Mouse (Mus musculus): ENCODE data around the gene 2210016L21Rik. TPM values are rescaled to one million over a fixed set of nuclear protein-coding genes. Genes with fewer than 3 reads are reported as not detected.

Gene 2210016L21Rik
- polyA plus RNA-seq, 1 experiment from 2014 or later, result 50.7 TPM

DNA sequence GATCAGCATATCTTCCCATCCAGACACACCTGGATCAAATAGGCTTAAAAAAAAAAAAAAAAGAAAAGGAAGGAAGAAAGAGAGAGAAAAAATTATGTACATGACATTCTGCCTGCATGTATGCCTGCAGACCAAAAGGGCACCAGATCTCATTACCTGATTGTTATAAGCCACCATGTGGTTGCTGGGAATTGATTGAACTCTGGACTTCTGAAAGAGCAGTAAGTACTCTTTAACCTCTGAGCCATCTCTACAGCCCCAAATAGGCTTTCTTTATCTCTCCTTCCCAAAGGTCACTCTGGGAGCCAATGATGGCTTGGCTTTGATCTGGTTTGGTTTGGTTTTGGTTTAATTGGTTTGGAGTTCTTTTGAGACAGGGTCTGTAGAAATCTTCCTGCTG lies 43.1 kb downstream of the 2210016L21Rik start:
- no peaks in the 10 kb centered on the region for H3K4me1 ChIP-seq (ENCODE audit: control insufficient read depth, insufficient read depth, low read length)
- H3K4me2 ChIP-seq (ENCODE audit: low read depth, low read length), result no peak overlapping the region
- H3K27me3 ChIP-seq (ENCODE audit: control insufficient read depth, insufficient read depth, low read length), result no peaks in the 10 kb centered on the region
- no peak for ATAC-seq (replicated peaks; ENCODE audit: insufficient number of reproducible peaks, low FRiP score, low TSS enrichment, low read depth)
- no peak overlapping the region for H3K4me3 ChIP-seq (ENCODE audit: low read depth, low read length)
- no peaks in the 10 kb centered on the region for H3K9me3 ChIP-seq (replicated peaks; ENCODE audit: control insufficient read depth, low read length)
- H3K27ac ChIP-seq (replicated peaks; ENCODE audit: low read depth, low read length), result no peak overlapping the region
- no peak overlapping the region for H3K9ac ChIP-seq (replicated peaks; ENCODE audit: low read length)
- DNase-seq (ENCODE audit: low spot score), result no peak
- H3K36me3 ChIP-seq (replicated peaks; ENCODE audit: control insufficient read depth, insufficient read depth, low read depth, low read length), result no peaks in the 10 kb centered on the region

DNA sequence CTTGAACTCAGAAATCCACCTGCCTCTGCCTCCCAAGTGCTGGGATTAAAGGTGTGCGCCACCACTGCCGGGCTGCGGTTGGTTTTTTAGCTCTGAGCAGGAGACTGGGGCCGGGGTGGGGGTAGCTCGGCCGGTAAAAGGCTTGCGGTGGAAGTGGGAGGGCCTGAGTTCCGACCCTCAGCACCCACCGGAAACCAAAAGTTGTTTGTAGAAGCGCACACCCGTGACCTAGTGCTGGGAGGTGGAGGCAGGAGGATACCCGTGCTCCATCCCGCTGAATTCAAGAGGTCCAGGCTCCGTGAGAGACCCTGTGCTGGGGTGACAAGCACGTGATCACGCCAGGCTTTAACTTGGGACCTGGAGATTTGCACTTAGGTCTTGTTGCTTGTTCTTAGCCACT lies 54.5 kb downstream of the 2210016L21Rik start:
- Histone ChIP-seq H3K4me3 (ENCODE audit: low read depth, low read length) (no peak overlapping the region), H3K9ac (replicated peaks; ENCODE audit: low read length) (no peak overlapping the region), H3K27me3 (ENCODE audit: control insufficient read depth, insufficient read depth, low read length) (no peaks in the 10 kb centered on the region), H3K9me3 (replicated peaks; ENCODE audit: control insufficient read depth, low read length) (no peaks in the 10 kb centered on the region), H3K4me2 (ENCODE audit: low read depth, low read length) (no peak overlapping the region), H3K36me3 (replicated peaks; ENCODE audit: control insufficient read depth, insufficient read depth, low read depth, low read length) (no peaks in the 10 kb centered on the region), H3K27ac (replicated peaks; ENCODE audit: low read depth, low read length) (no peak overlapping the region), H3K4me1 (ENCODE audit: control insufficient read depth, insufficient read depth, low read length) (no peaks in the 10 kb centered on the region)
- WGBS, result 82% methylated on average over 16 of the region's 16 CpGs
- DNase-seq (ENCODE audit: low spot score) (no peak), ATAC-seq (replicated peaks; ENCODE audit: insufficient number of reproducible peaks, low FRiP score, low TSS enrichment, low read depth) (no peak)

DNA sequence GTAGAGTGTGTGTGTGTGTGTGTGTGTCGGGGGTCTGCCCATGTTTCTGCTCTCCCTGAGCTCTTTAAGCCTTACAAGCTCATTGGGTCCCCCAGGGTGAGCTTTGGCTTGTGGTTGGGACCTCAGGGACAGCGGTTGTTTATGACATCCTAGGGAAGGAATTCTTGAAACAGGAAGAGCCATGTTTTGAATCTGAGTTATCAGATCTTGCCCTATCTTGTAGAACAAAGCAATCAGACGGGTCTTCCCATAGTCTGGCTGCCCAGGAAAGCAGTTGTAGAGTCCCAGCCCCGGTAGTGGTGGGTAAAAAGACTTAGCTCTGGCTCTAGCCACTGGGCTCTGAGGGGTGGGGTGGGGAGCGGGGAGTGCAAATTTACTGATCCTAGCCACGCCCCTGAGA lies 55.4 kb downstream of the 2210016L21Rik start:
- 67% methylated on average over 6 of the region's 6 CpGs for WGBS
- Histone ChIP-seq H3K36me3 (replicated peaks; ENCODE audit: control insufficient read depth, insufficient read depth, low read depth, low read length) (no peaks in the 10 kb centered on the region), H3K4me1 (ENCODE audit: control insufficient read depth, insufficient read depth, low read length) (no peaks in the 10 kb centered on the region), H3K4me2 (ENCODE audit: low read depth, low read length) (no peak overlapping the region), H3K4me3 (ENCODE audit: low read depth, low read length) (no peak overlapping the region), H3K9ac (replicated peaks; ENCODE audit: low read length) (no peak overlapping the region), H3K27ac (replicated peaks; ENCODE audit: low read depth, low read length) (no peak overlapping the region), H3K9me3 (replicated peaks; ENCODE audit: control insufficient read depth, low read length) (no peaks in the 10 kb centered on the region), H3K27me3 (ENCODE audit: control insufficient read depth, insufficient read depth, low read length) (no peaks in the 10 kb centered on the region)
- ATAC-seq (replicated peaks; ENCODE audit: insufficient number of reproducible peaks, low FRiP score, low TSS enrichment, low read depth) (no peak), DNase-seq (ENCODE audit: low spot score) (no peak)

Other genes starting within 250 kb of the 2210016L21Rik start
- 11.1 and 12.0 TPM in 2 replicates for gene Tchp, start 234.4 kb upstream of the 2210016L21Rik start, polyA plus RNA-seq (2014; fragmentation: Nextera tagmentation; extraction: Ambion mirVana)
- gene Ankrd13a, start 167.5 kb upstream of the 2210016L21Rik start, polyA plus RNA-seq (2014; fragmentation: Nextera tagmentation; extraction: Ambion mirVana), result 58.3 and 60.4 TPM in 2 replicates
- 33.9 and 37.7 TPM in 2 replicates for gene Git2, start 166.6 kb upstream of the 2210016L21Rik start, polyA plus RNA-seq (2014; fragmentation: Nextera tagmentation; extraction: Ambion mirVana)
- gene 1500011B03Rik, start 118.7 kb upstream of the 2210016L21Rik start, polyA plus RNA-seq (2014; fragmentation: Nextera tagmentation; extraction: Ambion mirVana), result 115 and 121 TPM in 2 replicates
- gene 4930519G04Rik, start 88.5 kb upstream of the 2210016L21Rik start, polyA plus RNA-seq (2014; fragmentation: Nextera tagmentation; extraction: Ambion mirVana), result not detected in 2 replicates
- gene Gm9936, start 83.5 kb upstream of the 2210016L21Rik start, polyA plus RNA-seq (2014; fragmentation: Nextera tagmentation; extraction: Ambion mirVana), result 0.14 and 0.29 TPM in 2 replicates
- gene Oasl2, start 45.2 kb upstream of the 2210016L21Rik start, polyA plus RNA-seq (2014; fragmentation: Nextera tagmentation; extraction: Ambion mirVana), result 2.5 and 2.7 TPM in 2 replicates
- 0.24 TPM in 2 replicates for gene Oasl1, start 18.9 kb upstream of the 2210016L21Rik start, polyA plus RNA-seq (2014; fragmentation: Nextera tagmentation; extraction: Ambion mirVana)
- not detected in 2 replicates for gene Hnf1a, start 28.9 kb downstream of the 2210016L21Rik start, polyA plus RNA-seq (2014; fragmentation: Nextera tagmentation; extraction: Ambion mirVana)
- 23.5 and 43.6 TPM in 2 replicates for gene Sppl3, start 69.0 kb downstream of the 2210016L21Rik start, polyA plus RNA-seq (2014; fragmentation: Nextera tagmentation; extraction: Ambion mirVana)
- 24.6 and 26.3 TPM in 2 replicates for gene Gm10401, start 156.1 kb downstream of the 2210016L21Rik start, polyA plus RNA-seq (2014; fragmentation: Nextera tagmentation; extraction: Ambion mirVana)
- gene Acads, start 177.2 kb downstream of the 2210016L21Rik start, polyA plus RNA-seq (2014; fragmentation: Nextera tagmentation; extraction: Ambion mirVana), result 27.7 and 31.8 TPM in 2 replicates
- gene Unc119b, start 192.8 kb downstream of the 2210016L21Rik start, polyA plus RNA-seq (2014; fragmentation: Nextera tagmentation; extraction: Ambion mirVana), result 49.6 and 53.0 TPM in 2 replicates
- gene Mlec, start 216.0 kb downstream of the 2210016L21Rik start, polyA plus RNA-seq (2014; fragmentation: Nextera tagmentation; extraction: Ambion mirVana), result 36.6 and 37.5 TPM in 2 replicates